Mouse (Mus musculus): ENCODE data around the gene Olfr917.

The Olfr917 gene

GRCm38 (mm10) chr9:38665742-38666141 is at the start of gene Olfr917:
Gene Olfr917 (minus strand): TSS chr9:38665842.
- DNase-seq, result no peak

GRCm38 (mm10) chr9:38674501-38674900 is 8.9 kb upstream of the Olfr917 start, which contains the start of gene Olfr918:
Gene Olfr918 (minus strand): TSS chr9:38674601.
- DNase-seq, result no peak

- DNase-seq, result no peak
These were observed 7.2 kb upstream of the Olfr917 start for GRCm38 (mm10) chr9:38672887-38673286.

GRCm38 (mm10) chr9:38659775-38660174 is 5.9 kb downstream of the Olfr917 start, which contains the start of gene Olfr916:
Gene Olfr916 (minus strand): TSS chr9:38659875.
- no peak for DNase-seq

- no peak for DNase-seq
These were observed 33.2 kb downstream of the Olfr917 start for GRCm38 (mm10) chr9:38632406-38632805.
